Mouse (Mus musculus) brown adipose tissue, adult 24 weeks (tissue): ENCODE measurements around the gene Hoxc12. TPM values are rescaled to one million over a fixed set of nuclear protein-coding genes. Genes with fewer than 3 reads are reported as not detected.

Source experiments
- H3K27ac ChIP-seq: fragments of 200-500 bp; replicated peaks from 2 replicates; pipeline ENCODE4 v1.5.1; 2012; ENCODE audit warnings: low read depth, mild to moderate bottlenecking, low read length
- H3K4me1 ChIP-seq: fragments of 200-500 bp; 2 replicates; pipeline ENCODE4 v1.6.1; 2012; ENCODE audit warnings: low read length, mixed read lengths; ENCODE audit not compliant: control insufficient read depth, insufficient read depth, insufficient read length
- H3K4me3 ChIP-seq: fragments of 200-500 bp; 2 replicates; pipeline ENCODE4 v1.5.1; 2012; ENCODE audit warnings: low read depth, mild to moderate bottlenecking, low read length, moderate library complexity; ENCODE audit not compliant: insufficient read depth
- polyA plus RNA-seq: library from polyadenylated mRNA; stranded (reverse); fragments of >200 nt; gene quantifications from 2 replicates; pipeline ENCODE4 v1.2.4, GENCODE M21; 2012; ENCODE audit not compliant: missing spikeins, insufficient read depth, insufficient read length

The Hoxc12 gene
- polyA plus RNA-seq, 1 experiment, result not detected

- Histone ChIP-seq H3K4me3 (no peak within 1 kb of the TSS), H3K27ac (no peak within 1 kb of the TSS), H3K4me1 (no peaks in the 10 kb centered on the region)
Measured at GRCm38 (mm10) chr15:102966776-102967311, 30.3 kb downstream of the Hoxc12 start, which contains the start of gene Hoxc10. Gene Hoxc10 (plus strand): TSS chr15:102966796.

- H3K4me3 ChIP-seq, result no peak within 1 kb of the TSS
- no peak within 1 kb of the TSS for H3K27ac ChIP-seq
- H3K4me1 ChIP-seq, result no peaks in the 10 kb centered on the region
Measured at GRCm38 (mm10) chr15:102967312-102967510, 30.7 kb downstream of the Hoxc12 start, which contains the start of gene Hoxc5. Gene Hoxc5 (plus strand): TSS chr15:102967443.

GRCm38 (mm10) chr15:102967511-102968397, 31.2 kb downstream of the Hoxc12 start:
- Histone ChIP-seq H3K27ac (no peak overlapping the region), H3K4me3 (no peak overlapping the region), H3K4me1 (no peaks in the 10 kb centered on the region)

- H3K27ac ChIP-seq, result no peak overlapping the region
- H3K4me1 ChIP-seq, result no peaks in the 10 kb centered on the region
- H3K4me3 ChIP-seq, result no peak overlapping the region
Measured at GRCm38 (mm10) chr15:102969296-102969695, 32.7 kb downstream of the Hoxc12 start.

GRCm38 (mm10) chr15:102970740-102971139, 34.2 kb downstream of the Hoxc12 start:
- Histone ChIP-seq H3K4me3 (no peak overlapping the region), H3K4me1 (no peaks in the 10 kb centered on the region), H3K27ac (no peak overlapping the region)

GRCm38 (mm10) chr15:102972254-102972653, 35.7 kb downstream of the Hoxc12 start:
- H3K27ac ChIP-seq, result no peak overlapping the region
- no peak overlapping the region for H3K4me3 ChIP-seq
- H3K4me1 ChIP-seq, result no peaks in the 10 kb centered on the region

- Histone ChIP-seq H3K4me3 (no peak overlapping the region), H3K27ac (no peak overlapping the region), H3K4me1 (no peaks in the 10 kb centered on the region)
Measured at GRCm38 (mm10) chr15:102972753-102973152, 36.2 kb downstream of the Hoxc12 start.

GRCm38 (mm10) chr15:102975034-102975433, 38.5 kb downstream of the Hoxc12 start:
- H3K4me1 ChIP-seq, result no peaks in the 10 kb centered on the region
- no peak overlapping the region for H3K27ac ChIP-seq
- no peak overlapping the region for H3K4me3 ChIP-seq

- H3K4me3 ChIP-seq, result no peak overlapping the region
- no peak overlapping the region for H3K27ac ChIP-seq
- H3K4me1 ChIP-seq, result no peaks in the 10 kb centered on the region
Measured at GRCm38 (mm10) chr15:102975688-102976111, 39.1 kb downstream of the Hoxc12 start.

- H3K27ac ChIP-seq, result no peak within 1 kb of the TSS
- H3K4me1 ChIP-seq, result no peaks in the 10 kb centered on the region
- H3K4me3 ChIP-seq, result peak within 1 kb of the TSS; percentile 47
Measured at GRCm38 (mm10) chr15:102976171-102976570, 39.6 kb downstream of the Hoxc12 start, which contains the start of gene Hoxc9. Gene Hoxc9 (plus strand): TSS chr15:102976439.

- peak overlapping the region; percentile 47 for H3K4me3 ChIP-seq
- no peaks in the 10 kb centered on the region for H3K4me1 ChIP-seq
- no peak overlapping the region for H3K27ac ChIP-seq
Measured at GRCm38 (mm10) chr15:102976631-102977422, 40.3 kb downstream of the Hoxc12 start.

- Histone ChIP-seq H3K27ac (no peak overlapping the region), H3K4me3 (peak overlapping the region; percentile 47), H3K4me1 (no peaks in the 10 kb centered on the region; the same call in 1 of the 2 replicates)
Measured at GRCm38 (mm10) chr15:102977423-102977974, 40.9 kb downstream of the Hoxc12 start.

GRCm38 (mm10) chr15:102978615-102979515, 42.3 kb downstream of the Hoxc12 start:
- Histone ChIP-seq H3K4me3 (no peak overlapping the region), H3K4me1 (no peaks in the 10 kb centered on the region; the same call in 1 of the 2 replicates), H3K27ac (no peak overlapping the region)

GRCm38 (mm10) chr15:102979936-102980335, 43.4 kb downstream of the Hoxc12 start:
- no peak overlapping the region for H3K27ac ChIP-seq
- no peak overlapping the region for H3K4me3 ChIP-seq

More at GRCm38 (mm10) chr15:102979936-102980335, 43.4 kb downstream of the Hoxc12 start:
- H3K4me1 ChIP-seq, result no peaks in the 10 kb centered on the region; the same call in 1 of the 2 replicates
